Mouse (Mus musculus) ES-Bruce4 (cell line): ENCODE measurements around the gene Rnd1.

Experiments used
- CTCF ChIP-seq: IDR thresholded peaks from one replicate; pipeline ENCODE4 v1.8.1; 2011; ENCODE audit warnings: low read depth, low read length
- EP300 ChIP-seq: IDR thresholded peaks from 2 replicates; pipeline ENCODE4 v1.6.1; 2011; ENCODE audit warnings: low read depth, low read length; ENCODE audit not compliant: insufficient read depth
- POLR2A ChIP-seq: IDR thresholded peaks from one replicate; pipeline ENCODE4 v1.8.1; 2011; ENCODE audit warnings: low read length; ENCODE audit not compliant: insufficient read depth

GRCm38 (mm10) chr15:98626487-98627212, 50.6 kb downstream of the Rnd1 start:
- TF ChIP-seq CTCF = peak; percentile 30
- TF ChIP-seq POLR2A = no peak
- no peak for TF ChIP-seq EP300
